In genomic region chr7:126040794-126041526, GRCm38 (mm10) we compare ENCODE assay signal across 8 mouse cellular contexts. TPM values are rescaled to one million over a fixed set of nuclear protein-coding genes. Genes with fewer than 3 reads are reported as not detected.
A peak's percentile ranks its signal among the peaks of the same experiment; 100 is the strongest.
DNase-seq lines count a peak whose midpoint lies in the region; ATAC-seq and TF ChIP-seq lines count a peak whose summit lies in the region.
"Had no signal": no experiment of that assay in that cellular context is flagged by ENCODE, and none has a peak within 500 bp of the region (broad histone marks: within the 10 kb centered on the region; RNA-seq: fewer than 3 reads in every experiment).

No protein-coding gene starts in this region.

- peak; percentile 30 for DNase-seq in ZHBTc4 (ENCODE audit: low read depth, low spot score)
- peak; percentile 66 for DNase-seq in gastrocnemius, adult 2 months
- peak; percentile 78 for DNase-seq in layer of hippocampus, adult 9-11 months
- DNase-seq in lung, postnatal 14 days = peak; percentile 40
- DNase-seq in testis, postnatal 10 days (ENCODE audit: low spot score) = peak; percentile 59

- H3K27ac ChIP-seq in gastrocnemius, adult 2 months = no peak overlapping the region

- ATAC-seq in cerebellum, adult (ENCODE audit: insufficient number of reproducible peaks, low FRiP score, low TSS enrichment) = peak; percentile 56; the same call in 1 of the 2 replicates
- no peak for ATAC-seq in CD4-positive, CD25-positive, alpha-beta regulatory T cell, adult 4 months

- 0 out of 2 replicates have a peak overlapping the region, but pooled peaks have one; percentile 9 for H3K4me3 ChIP-seq in gastrocnemius, adult 2 months
- H3K4me3 ChIP-seq: megakaryocyte, embryonic 14.5 days had no signal

- intact Hi-C loops in gastrocnemius, adult 2 months (cut with DNase I) = no loop called here

- no peak for TF ChIP-seq CTCF in gastrocnemius, adult 2 months (IDR thresholded peaks at IDR 0.05)

RNA-seq across cellular contexts. Expression of gene Gsg1l, which starts 41.3 kb away (rescaled TPM):
- not detected for total RNA-seq in gastrocnemius, adult 2 months (2021)
- polyA plus RNA-seq in CD4-positive, CD25-positive, alpha-beta regulatory T cell, adult 4 months (2017; shearing (Covaris generic)) = not detected
